Mouse (Mus musculus) heart, postnatal 36 days (tissue): Measurements from ENCODE around the gene Tex36. TPM values are rescaled to one million over a fixed set of nuclear protein-coding genes. Genes with fewer than 3 reads are reported as not detected.

Source experiments
- DNase-seq, 2 experiments: peaks; one replicate each; pipeline ENCODE4 v3.0.0; 2021 to 2022
- intact Hi-C: fragments of 180-260 bp; cut with DNase I; formaldehyde crosslinking; loops from one replicate; pipeline ENCODE4 v1.15.1; 2025
- total RNA-seq, 2 experiments: library from RNA; stranded (reverse); gene quantifications; 2 replicates each; pipeline ENCODE4 v1.2.3; 2021

Gene Tex36
- not detected for total RNA-seq

DNA sequence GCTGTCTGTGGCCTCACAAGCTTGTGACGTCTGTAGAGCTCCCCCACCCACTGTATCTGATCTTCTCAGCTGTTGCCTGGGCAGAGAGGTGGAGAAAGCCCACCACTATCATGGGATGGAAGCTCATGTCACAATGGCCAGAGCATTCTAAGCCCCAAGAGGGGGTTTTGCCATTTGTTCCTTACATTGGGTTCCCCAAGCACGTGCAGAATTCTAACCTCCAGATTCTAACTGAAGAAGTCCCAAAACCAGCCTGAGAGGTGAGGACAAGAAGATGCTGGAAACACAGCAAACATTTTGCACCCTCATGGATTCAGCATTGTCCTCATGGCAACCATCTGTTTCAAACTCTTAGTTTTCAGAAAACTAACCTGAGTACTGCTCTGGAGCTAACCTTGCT lies at the start of gene Tex36:
Gene Tex36, minus strand, starts transcription at position 101 of the 400 bp plus-strand sequence.
- no peak for DNase-seq
- intact Hi-C loops = no loop called here

DNA sequence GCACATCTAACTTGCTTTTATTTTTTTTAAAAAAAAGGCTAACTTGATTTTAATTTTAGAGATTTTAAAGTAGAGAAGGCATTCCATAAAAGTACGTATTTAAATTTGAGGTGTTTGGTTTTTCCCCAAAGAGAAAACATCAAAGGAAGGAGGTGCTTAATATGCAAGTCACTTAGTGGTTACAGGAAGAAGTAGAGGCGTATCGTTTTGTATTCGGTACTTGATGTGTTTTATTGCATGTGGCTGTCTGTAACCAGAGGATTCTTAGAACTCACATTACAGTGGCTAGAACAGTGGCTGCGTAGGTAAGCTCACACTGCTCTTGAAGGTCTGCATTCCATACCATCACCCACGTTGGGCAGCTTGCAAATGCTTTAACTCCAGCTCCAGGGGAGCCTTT lies 43.8 kb upstream of the Tex36 start:
- intact Hi-C loops = no loop called here
- DNase-seq = no peak

DNA sequence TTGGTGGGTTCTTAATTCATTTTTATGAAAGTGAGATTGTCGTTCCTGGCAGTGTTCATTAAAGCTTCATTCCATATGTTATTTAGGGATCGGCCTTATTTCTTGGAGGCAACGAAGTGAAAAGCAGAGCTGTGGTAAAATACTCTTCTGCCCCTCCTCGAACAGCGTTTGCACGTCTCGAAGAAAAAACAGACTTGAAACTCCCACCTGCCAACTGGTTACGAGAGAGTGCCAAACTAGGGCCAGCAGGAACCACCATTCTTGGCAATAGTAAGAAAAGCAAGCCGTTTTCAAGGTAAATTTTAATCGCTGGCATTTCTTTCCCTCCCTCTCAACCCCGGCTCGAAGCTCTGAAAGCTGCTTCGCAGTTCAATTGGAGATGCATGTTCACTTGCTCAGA lies 36.9 kb upstream of the Tex36 start:
- intact Hi-C loops = loop anchor here (5.0 to 10.0 kb wide), 5 partner anchors 452 to 984 kb away; partner anchors contain the start of genes Abraxas2, Ctbp2, Eef1akmt2 and Fgfr2
- no peak for DNase-seq

DNA sequence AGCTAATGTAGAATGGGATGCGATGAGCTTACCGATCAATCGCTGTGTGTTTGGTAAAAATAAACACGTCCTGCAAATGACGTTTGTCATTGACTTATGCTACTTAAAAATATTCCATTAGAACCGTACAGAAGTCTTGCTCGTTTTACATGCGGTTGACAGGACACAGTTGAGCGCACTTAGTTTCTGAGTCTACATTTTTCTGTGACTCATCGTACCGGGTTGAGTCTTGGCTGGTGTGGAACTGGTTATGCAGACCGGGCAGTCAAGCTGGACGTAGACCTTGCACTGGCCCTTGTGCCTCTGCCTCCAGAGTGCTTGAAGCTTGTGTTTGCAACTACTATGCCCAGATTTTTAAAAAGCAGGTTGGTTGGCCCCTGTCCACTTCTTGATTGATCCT lies 36.3 kb upstream of the Tex36 start:
- DNase-seq = peak in 1 of 2 experiments; percentile 2
- intact Hi-C loops = loop anchor here (5.0 to 10.0 kb wide), 5 partner anchors 451 to 984 kb away; partner anchors contain the start of genes Abraxas2, Ctbp2, Eef1akmt2 and Fgfr2

DNA sequence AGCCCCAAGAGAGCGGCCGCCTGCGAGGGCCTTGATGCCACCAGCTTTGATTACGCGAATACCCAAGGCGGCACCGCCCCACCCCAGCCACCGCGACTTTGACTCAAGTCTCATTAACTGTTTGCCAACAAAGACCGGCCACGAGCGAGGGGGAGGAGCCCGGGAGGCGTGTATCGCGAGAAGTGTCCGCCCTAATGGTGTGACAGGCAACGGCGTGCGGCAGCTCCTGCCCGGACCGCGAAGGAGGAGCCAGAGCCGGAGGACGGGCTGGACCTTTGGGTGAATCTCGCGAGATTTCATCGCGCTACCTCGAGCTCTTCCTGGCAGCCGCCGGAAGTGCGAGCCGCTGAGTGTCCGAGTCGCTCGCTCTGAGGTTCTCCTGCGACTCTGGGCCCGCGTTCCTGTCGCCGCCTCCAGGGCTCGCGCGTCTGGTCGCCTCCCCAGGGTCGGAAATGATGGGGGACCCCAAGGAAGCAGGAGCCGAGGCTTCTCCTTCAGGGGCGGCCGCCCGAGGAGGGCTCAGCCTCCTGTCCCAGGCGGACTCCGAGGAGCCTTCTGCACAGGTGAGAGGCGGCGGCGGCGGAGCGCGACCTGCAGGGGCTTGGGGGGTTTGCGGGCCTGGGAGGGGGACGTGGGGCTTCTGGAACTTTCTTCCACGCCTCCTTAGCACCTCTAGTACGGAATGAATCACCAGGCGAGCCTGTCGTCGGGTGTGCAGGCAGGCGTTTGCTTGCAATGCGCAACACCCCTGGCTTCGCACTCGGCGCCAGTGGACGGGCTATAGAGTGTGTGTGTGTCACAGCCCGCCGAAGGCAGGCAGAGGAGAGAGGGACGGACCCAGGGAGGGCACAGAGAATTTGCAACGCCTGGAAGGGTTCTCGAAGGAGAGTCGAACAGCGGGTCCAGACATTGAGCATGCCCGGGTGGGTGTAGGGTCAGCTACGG lies 35.7 kb upstream of the Tex36 start, which contains the start of gene Edrf1:
Gene Edrf1, plus strand, starts transcription at position 183 of the 945 bp plus-strand sequence.
- peak; percentile 94 to 95 for DNase-seq
- intact Hi-C loops = loop anchor here (5.0 to 10.0 kb wide), 5 partner anchors 450 to 983 kb away; partner anchors contain the start of genes Abraxas2, Ctbp2, Eef1akmt2 and Fgfr2

DNA sequence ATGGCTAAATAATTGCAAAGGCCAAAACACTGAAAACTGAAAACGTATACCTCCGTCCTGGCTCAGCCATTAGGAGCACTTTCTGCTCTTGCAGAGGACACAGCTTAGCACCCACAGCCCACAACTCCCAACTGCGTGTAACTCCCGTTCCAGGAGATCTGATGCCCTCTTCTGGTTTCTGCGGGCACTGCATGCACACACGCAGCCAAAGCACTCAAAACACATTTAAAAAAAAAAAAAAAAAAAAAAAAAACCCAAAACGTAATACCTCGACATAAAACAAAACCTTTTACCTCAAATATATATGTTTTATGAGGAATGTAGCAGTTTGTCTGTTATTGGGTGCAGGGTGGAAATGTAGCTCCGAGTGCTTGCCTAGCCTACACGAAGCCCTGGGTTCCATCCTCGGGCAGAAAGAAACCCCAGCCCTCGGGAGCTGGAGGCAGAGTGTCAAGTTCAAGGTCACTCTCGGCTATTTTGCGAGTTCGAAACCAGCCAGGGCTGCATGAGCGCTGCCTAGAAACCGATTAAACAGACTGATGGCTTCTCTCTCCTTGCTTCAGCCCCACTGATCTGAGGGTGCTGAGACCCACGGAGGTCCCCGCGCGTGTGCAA lies 34.9 kb upstream of the Tex36 start:
- DNase-seq = peak; percentile 88 to 94
- intact Hi-C loops = loop anchor here (5.0 to 10.0 kb wide), 5 partner anchors 450 to 982 kb away; partner anchors contain the start of genes Abraxas2, Ctbp2, Eef1akmt2 and Fgfr2

DNA sequence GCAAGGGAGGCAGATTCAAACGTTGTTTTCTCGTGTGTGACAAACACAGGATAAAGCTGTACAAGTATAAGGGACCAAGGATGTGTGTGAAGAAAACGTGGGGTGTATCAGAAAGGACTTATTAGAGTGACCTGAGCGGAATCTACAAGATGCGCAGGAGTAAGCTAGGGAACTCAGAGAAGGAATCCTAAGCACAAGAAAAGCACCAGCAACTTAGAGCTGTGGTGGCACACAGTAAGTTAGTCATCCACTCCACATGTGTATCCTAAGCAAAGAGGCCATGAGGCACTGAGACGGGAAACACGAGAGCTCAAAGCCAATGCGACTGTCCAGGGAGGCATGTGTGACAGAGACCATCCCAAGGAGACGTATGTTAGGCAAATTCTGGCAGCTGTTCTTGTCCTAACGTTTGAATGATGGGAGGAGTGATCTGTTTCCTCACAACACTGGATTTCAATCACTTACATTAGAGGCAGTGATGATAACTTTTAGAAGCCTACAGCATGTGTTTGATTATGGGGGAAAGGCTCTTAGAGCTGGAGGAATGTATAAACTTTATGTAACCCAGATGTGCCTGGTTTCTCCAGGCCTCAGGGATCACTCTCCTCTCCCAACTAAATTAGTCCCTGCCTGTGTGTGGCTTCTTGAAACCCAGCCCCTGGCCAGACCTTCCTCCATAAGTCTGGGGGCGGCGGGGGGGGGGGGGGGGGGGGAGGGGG lies 33.1 kb upstream of the Tex36 start:
- intact Hi-C loops = loop anchor here (5.0 to 10.0 kb wide), 5 partner anchors 448 to 980 kb away; partner anchors contain the start of genes Abraxas2, Ctbp2, Eef1akmt2 and Fgfr2
- DNase-seq = no peak

DNA sequence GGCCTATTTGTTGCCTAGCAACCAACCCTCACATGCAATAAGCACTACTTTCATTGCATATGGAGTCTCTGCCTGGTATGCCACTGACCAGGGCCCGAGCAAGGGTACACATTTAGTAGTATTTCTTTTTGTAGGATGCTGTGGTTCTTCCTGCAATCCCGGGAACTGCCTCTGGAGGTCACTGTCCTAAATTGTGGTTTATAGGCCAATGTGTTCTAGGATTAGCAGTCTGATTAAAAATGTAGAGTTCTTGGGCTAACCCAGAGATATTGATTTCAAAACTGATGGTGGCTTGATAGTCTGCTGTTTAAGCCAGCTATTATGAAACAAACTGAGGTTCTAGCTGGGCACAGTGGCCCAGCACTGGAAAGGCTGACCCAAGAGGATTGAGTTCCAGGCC lies 30.5 kb upstream of the Tex36 start:
- DNase-seq = peak; percentile 28 to 73
- intact Hi-C loops = loop anchor here (10.0 kb wide), 2 partner anchors 778 to 978 kb away; partner anchors contain the start of genes Abraxas2 and Eef1akmt2

DNA sequence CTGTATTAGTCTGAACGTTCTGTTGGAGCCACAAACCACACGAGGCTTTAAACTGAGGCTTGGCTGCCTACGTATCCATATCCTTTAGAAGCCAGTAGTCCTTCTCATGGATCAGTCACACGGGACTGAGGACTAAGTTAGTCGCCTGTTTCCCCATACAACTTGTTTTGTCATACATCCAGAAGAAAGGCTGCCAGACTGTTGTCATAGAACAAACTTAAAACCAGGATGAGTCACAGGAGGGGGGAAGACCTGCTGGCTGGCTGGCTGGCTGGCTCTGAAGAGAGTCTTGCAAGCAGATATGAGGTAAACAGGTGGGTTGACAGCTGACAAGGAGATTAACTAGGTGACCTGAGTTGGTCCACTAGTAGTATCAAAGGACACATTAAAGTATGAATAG lies 28.9 kb upstream of the Tex36 start:
- intact Hi-C loops = loop anchor here (10.0 kb wide), 2 partner anchors 776 to 976 kb away; partner anchors contain the start of genes Abraxas2 and Eef1akmt2

DNA sequence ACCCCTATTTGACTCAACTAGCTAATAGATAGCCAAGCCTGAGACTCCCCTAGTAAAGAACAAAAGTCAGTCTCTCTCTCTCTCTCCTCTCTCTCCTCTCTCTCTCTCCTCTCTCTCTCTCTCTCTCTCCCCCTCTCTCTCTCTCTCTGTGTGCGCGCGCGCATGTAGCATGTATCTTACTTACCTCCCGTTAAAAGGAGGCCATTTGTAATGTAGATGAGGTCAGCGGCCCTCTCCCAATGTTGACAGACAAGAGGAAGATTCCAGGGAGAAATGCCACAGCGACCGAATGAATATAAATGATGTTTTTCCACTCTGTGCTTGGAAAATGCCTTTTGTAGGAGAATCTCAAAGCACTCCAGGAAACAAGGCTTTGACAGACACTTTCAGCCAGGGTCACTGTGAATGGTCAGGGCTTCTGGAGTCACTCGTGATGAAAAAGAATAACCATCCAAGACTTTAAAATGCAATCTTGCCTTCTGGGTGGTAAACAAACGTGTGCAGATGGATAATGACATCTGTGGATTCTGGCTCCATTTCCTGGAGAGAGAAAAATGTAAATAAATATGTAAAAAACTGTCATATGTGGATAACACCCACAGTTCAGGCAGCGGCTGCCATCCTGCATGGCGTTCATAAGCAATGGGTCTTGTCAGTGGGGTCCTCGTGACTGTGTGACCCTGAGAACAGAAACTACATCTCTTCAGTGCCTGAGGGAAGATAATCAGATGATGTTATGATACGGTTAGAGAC lies 25.4 kb upstream of the Tex36 start:
- intact Hi-C loops = no loop called here
- no peak for DNase-seq

More for the DNA sequence above, 28.9 kb upstream of the Tex36 start:
- no peak for DNase-seq

DNA sequence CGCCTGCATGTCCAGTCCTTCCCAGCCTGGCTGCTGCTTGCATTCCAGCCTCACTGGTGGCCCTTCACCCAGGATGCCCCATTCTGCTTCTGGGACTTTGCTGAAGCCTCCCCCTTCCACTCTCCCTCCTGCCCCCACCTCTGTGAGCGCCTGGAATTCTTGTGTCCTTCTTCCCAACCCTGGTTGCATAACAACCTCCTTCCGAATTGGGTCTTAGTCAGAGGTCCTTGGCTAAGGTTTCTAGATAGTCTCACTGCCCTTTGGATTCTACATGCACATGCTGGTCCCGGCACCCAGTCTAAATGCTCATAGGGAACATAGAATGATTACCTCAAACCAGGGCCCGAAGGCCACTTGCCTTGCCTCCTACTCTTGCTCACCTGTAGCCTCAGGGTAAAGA lies 21.3 kb upstream of the Tex36 start:
- intact Hi-C loops = loop anchor here (5.0 kb wide), 1 partner anchor 591 kb away; no protein-coding TSS in a partner anchor
- no peak for DNase-seq

DNA sequence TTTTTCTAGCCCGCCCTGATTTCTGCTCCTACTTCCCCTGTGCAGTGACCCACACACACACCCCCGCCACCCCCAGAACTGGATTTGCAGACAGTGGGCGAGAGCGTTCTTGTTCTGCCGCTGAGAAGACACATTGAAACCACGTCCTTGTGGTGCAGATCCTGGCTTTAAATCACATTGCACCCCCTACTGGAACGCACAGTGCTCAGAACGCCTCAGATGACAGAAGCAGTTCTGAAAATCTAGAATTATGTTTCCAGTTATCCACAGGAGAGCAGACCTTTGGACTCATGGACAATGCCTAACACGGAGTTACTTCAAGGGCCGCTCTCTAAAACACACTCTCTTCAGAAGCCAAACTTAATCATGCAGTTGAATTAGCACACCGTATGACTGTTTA lies 18.8 kb upstream of the Tex36 start:
- intact Hi-C loops = loop anchor here (5.0 kb wide), 1 partner anchor 588 kb away; no protein-coding TSS in a partner anchor
- DNase-seq = no peak

DNA sequence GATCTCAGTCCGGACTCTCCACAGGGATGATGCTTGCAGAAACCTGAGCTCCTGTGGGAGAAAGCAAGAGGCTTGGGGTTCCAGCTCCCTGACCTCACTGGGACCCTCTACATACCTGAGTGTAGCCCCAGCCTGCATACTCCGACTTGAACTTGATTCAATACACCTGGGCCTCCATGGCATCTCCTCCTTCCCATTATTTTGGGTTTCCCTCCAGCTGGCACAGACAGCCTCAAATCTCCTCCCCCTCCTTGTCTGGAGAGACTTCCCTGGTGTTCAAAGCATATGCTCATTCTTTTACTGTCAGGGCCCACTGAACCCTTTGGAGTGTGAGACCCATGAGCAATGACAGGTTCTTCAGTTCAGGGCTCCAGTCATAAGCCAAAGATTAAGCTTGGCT lies 11.0 kb upstream of the Tex36 start:
- intact Hi-C loops = no loop called here

DNA sequence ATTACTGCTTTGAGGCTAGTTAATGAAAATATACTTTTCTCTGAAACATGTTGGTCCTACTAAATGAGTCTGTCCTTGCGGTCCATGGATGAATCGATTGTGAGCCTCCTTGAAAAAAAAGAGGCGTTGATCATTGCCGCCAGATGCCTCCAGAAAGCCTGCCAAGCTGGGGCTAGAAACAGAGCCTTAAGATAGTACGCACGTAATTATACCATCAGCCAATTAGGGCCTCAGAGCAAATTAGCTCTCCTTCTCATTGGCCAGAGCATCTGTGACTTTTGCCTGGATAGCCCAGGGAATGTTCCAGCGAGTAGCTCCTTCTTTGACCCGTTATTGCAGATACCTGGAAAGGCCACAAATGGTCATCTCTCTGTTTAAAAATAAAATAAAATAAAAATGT lies 7.6 kb upstream of the Tex36 start:
- intact Hi-C loops = no loop called here
- DNase-seq = no peak

More for the DNA sequence above, 11.0 kb upstream of the Tex36 start:
- no peak for DNase-seq

DNA sequence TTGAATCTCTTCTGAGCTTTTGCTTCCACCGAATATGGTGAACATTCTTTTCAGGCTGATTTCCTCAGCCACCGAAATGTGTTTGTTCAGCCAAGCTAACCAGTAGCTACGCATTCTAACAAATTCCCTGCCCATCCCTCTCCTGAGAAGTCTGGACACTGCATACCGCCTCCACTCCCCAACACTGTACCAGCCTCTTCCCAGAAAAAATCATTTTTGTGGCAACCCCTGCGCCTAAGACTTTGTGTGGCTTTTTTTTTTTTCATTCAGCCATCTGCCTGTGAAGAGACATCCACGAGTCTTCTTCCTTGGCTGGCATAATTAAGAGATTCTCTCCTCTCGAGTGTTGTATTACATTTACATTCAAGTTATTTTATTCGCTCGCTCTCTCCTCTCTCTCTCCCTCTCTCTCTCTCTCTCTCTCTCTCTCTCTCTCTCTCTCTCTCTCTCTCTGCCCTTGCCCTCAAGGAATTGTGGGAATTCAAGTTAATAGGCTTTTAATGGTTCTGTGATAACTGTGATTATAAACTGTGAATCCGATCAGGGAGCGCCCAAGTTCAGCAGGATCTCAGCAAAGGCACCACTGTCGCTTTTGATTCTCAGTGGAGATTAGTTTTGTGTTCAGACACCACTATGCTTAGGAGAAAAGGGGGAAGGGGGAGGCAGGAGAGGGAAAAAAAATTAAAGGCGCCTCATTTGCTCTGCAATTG lies 6.8 kb upstream of the Tex36 start:
- DNase-seq = no peak
- intact Hi-C loops = no loop called here

DNA sequence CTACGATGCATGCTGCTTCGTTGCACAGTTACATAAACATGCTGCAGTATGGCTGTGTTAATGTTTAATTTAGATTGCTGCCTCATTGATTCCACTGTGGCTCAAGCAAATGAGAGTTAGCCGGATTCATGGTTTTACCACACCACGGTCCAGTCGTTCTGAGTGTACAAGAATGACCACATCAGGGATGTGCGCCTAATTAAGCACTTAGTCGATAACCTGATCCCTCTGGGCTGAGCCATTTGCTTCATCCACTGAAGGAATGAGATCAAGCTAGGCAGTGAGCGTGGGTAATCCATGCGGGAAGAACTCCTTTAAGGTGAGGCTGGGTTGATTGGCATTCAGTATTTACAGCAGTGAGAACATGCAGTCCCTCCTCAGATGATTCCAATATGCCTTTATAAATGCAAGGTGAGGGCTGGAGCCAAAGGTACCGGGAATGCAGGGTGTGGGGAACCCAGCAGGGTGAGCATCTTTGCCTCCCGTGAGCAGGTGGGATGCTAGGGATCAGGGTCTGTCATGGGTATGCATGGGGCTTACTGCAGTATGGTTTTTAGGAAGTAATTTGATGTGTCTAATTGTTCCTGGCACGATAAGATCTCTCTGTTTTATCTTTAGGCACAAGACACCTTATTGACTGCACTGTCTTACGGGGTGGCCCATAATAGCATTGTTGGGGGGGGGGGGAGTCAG lies 6.1 kb upstream of the Tex36 start:
- intact Hi-C loops = no loop called here
- no peak for DNase-seq

DNA sequence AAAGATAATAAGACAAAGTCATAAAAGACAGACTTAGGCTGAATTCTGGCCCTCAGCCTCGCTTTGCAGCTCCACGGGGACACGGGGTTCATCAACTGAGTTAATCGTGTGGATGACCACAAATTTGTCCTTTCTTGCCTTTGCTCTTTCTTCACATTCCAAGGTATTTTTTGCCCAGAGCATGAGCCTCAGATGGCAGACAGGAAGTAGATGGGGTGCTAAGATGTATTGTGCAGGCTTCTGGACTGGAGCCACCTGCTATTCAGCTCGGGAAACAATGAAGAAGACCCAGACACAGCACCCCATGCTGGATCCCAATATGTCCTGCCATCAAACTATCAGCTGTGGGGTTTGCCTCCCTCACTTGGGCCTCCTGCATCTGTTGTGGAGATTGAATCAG lies 5.4 kb upstream of the Tex36 start:
- no peak for DNase-seq
- intact Hi-C loops = no loop called here

DNA sequence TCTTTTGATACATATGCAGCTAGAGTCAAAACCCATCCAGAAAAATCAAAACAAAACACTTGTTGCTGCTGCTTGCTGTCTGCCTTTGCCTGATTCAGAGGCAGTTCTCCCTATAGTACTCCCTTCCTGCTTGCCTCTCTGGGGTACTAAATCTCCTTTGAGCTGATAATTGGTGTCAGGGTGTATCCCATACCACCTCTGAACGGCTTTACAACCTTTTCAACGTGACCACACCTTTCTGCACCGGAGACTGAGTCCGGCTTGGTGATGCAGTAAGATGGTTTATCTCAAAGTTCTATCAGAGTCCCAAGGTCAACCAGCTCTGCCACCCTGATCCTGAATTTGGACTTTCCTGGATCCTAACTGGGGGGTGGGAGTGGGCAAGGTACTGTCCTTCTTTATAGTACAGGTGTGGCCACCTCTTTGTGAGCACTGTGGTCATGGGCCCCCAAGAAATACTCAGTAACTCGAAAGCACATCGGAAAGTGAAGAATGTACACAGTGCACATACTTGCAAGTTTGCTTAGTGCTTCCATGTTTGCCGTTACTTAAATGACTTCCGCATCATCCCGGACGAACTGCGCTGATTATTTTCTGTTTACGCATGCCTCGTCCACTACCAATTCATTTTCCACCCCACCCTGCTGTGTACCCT lies 2.6 kb upstream of the Tex36 start:
- intact Hi-C loops = no loop called here
- DNase-seq = no peak
